Mouse (Mus musculus): Measurements from ENCODE around the gene C130074G19Rik. TPM values are rescaled to one million over a fixed set of nuclear protein-coding genes. Genes with fewer than 3 reads are reported as not detected.

C130074G19Rik gene
- 0.14 TPM in 1 of 2 replicates, not detected in the other for polyA plus RNA-seq (2012)

DNA sequence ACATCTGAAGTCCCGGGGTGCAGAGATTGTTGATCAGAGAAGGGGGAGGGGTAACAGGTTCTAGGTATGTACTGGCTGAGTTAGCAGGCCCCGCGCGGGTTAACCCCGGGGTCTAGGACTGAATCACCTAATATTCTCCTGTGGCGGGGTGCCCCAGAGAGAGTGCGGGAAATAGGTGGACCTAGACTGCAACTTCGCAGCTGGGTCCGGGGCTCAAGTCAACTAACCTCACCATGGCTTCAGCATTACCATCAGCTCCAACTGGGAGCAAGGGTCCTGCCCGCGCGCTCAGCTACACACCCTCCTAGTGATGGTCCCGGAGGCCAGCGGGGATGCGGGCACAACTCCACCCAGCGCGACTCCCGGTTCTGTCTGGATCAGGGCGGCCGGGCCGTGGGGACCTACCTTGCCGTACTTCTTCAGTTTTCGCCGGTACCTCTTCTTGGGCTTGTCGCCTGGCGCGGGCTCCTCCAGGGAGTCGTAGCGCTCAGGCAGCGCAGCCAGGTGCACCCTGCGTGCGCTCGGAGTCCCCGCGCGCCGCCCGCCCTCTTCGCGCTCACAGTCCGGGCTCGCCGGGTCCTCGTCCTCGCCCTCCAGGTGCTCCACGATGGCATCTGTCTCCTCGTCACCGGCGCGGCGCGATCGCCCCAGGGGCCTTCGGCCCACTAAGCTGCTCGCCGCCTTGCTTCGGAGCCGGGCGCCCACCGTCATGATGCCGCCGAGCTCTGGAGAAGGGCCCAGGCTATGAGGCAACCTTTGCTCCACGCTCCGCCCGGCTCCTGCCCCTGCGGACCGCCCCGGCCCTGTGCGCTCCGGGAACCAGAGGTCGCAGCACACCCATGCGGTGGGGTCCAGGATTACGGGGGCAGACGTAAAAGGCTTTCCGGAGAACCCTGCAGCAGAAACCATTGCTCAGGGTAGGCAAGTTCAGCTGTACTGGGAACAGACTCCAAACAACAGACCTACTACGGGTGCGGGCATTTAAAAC, at the start of gene C130074G19Rik:
TSS of gene C130074G19Rik (minus strand) at position 938 of the 988 bp plus-strand sequence.

DNA sequence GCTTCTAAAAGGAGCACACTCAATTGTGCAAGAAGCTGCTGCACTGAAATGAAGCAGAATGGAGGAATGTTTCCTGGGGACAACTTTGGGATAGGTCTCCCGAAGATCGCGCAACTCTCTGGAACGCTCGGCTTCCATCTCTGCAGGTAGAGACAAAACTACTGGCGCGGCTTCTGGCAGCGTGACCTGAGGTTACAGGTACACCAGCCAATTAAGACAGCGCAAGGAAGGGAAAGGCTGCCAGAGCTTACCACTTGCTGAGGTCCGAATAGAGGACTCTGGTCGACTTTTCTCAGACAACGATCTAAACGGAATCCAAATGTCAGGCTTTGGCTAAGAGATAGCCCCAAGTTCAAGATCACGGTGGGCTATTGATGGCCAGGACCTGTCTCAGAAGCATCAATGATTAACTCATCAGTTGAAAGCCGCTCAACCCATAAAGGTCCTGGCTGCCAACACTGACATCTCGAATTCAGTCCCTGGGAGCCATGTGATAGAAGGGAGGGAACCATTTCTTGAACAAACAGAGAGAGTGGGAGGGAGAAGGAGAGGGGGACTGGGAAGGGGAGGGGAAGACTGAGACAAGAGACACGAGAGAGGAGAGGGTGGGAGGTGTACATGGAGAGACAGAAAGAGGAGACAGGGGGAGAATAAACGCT, 36.8 kb downstream of the C130074G19Rik start, which contains the start of gene Marc2:
TSS of gene Marc2 (minus strand) at position 360 of the 659 bp plus-strand sequence.

Other genes with a start within 250 kb of the C130074G19Rik start
- 144 and 163 TPM in 2 replicates for gene Hlx, start 150.6 kb downstream of the C130074G19Rik start, polyA plus RNA-seq (2012)
- not detected in 2 replicates for gene Marc1, start 71.9 kb downstream of the C130074G19Rik start, polyA plus RNA-seq (2012)
- gene Marc2, start 36.8 kb downstream of the C130074G19Rik start, polyA plus RNA-seq (2012): 135 and 148 TPM in 2 replicates
- gene Mark1, start 116.4 kb upstream of the C130074G19Rik start, polyA plus RNA-seq (2012): 0.03 TPM in 1 of 2 replicates, not detected in the other